Mouse (Mus musculus): ENCODE measurements around the gene Ccdc28b. TPM values are rescaled to one million over a fixed set of nuclear protein-coding genes. Genes with fewer than 3 reads are reported as not detected.

Ccdc28b gene
- polyA plus RNA-seq (2015; fragmentation: Nextera tagmentation; extraction: Ambion mirVana) = 140 and 143 TPM in 2 replicates

DNA sequence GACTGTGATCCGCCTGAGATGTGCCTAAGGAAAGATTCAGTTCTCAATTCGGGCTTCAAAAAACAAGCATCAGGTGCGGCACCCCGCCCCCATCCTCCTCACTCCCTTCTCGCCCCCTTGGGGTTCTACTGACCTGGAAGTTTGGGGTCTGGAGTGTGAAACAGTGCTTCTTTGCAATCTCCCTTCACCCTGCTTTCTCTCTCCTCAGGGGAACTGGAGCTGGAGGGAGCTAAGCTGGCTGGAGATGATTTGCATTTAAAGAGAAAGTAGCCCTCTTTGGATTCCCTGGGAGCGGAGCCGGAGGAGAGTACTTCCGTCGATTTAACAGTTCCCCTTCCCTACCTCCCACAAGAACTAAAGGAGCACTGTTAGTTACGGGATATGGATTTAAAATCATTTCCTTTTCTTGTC is at the start of gene Ccdc28b:
Gene Ccdc28b, minus strand, starts transcription at position 267 of the 411 bp plus-strand sequence.
- ATAC-seq (ENCODE audit: low read depth) = peak; percentile 55
- 0% methylated on average over 10 of the region's 10 CpGs for WGBS

DNA sequence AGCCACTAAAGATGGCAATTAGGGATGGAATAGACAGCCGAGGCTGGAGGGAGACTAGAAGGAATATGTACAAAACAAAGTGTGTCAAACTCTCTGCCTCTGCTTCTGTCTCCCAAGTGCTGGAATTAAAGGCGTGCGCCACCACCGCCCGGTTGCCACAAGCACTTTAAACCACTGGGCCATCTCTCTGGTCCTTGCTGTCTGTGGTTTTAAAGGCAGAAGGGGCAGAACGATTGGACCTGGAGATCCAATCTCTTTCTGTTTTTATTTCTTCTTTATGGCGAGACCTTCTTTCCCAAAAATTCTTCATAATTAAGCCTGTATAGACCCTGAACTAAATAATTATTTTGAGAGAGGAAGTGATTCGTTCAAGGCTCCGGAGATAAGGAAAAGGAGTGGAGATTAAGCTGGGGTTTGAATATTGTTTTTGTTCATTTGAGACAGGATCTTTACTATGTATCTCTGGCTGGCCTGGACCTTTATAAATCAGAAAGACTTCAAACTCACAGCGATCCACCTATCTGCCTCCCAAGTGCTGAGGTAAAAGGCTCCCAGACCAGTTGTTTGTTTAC is 49.2 kb upstream of the Ccdc28b start:
- H3K36me3 ChIP-seq = peaks cover 30% of the 10 kb centered on the region

More for the DNA sequence above, at the start of gene Ccdc28b:
- Histone ChIP-seq H3K9me3 (no peaks in the 10 kb centered on the region), H3K4me3 (peak within 1 kb of the TSS; percentile 73), H3K4me1 (replicated peaks) (peaks cover 47% of the 10 kb centered on the region), H3K4me2 (peak within 1 kb of the TSS; percentile 89), H3K27ac (replicated peaks) (peak within 1 kb of the TSS; percentile 94), H3K27me3 (no peaks in the 10 kb centered on the region), H3K36me3 (peaks cover 35% of the 10 kb centered on the region), H3K9ac (peak within 1 kb of the TSS; percentile 91)

DNA sequence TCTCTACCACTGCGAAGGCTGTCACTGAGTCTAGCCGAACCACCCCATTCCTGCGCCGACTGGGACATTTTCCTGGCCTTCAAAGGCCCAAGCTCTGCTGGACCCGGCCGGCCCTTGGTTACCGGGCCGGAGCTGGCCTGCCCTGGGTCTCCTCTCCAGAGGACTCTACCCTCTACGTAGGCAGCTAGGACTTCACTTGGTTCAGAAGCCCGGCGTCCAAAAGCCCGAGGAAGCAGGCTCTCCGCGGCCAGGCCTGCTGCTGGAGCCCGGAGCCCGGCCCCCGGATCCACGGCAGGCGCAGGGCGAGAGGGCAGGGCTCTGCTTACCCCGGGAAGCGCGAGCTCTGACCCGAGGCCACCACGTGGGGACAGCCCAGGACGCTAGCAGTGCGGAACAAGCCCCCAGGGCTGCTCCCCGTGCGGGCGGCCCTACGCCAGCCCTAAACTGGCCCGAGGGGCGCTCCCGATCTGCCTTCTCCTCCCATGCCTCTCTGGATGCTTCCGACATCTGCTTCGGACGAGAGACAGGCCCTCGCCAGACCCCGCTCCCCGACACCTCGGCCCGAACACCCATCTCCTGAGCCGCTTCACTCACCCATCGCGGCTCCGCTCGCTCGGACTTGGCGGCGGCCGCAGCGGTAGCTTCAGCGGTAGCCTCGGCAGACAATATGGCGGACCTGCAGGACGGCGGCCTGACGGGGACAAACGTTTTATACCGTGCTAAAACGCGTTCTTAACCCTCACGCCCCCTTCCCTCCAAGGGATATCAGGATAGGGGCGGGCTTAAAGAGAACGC is 48.5 kb upstream of the Ccdc28b start, which contains the start of gene Kpna6:
Gene Kpna6, minus strand, starts transcription at position 685 of the 795 bp plus-strand sequence.
- Histone ChIP-seq H3K27me3 (no peaks in the 10 kb centered on the region), H3K36me3 (peaks cover 25% of the 10 kb centered on the region), H3K4me1 (replicated peaks) (peaks cover 20% of the 10 kb centered on the region), H3K9ac (peak within 1 kb of the TSS; percentile 94), H3K4me2 (peak within 1 kb of the TSS; percentile 97), H3K4me3 (peak within 1 kb of the TSS; percentile 97), H3K9me3 (no peaks in the 10 kb centered on the region), H3K27ac (replicated peaks) (peak within 1 kb of the TSS; percentile 87)
- WGBS = under 1% methylated on average over 65 of the region's 65 CpGs
- ATAC-seq (ENCODE audit: low read depth) = peak; percentile 92

More for the DNA sequence above, 49.2 kb upstream of the Ccdc28b start:
- Histone ChIP-seq H3K9ac (peak overlapping the region; percentile 94), H3K4me3 (peak overlapping the region; percentile 97), H3K4me1 (replicated peaks) (peaks cover 20% of the 10 kb centered on the region), H3K9me3 (no peaks in the 10 kb centered on the region), H3K27me3 (no peaks in the 10 kb centered on the region), H3K27ac (replicated peaks) (peak overlapping the region; percentile 87), H3K4me2 (peak overlapping the region; percentile 97)
- ATAC-seq (ENCODE audit: low read depth) = no peak
- 11% methylated on average over 10 of the region's 10 CpGs for WGBS

DNA sequence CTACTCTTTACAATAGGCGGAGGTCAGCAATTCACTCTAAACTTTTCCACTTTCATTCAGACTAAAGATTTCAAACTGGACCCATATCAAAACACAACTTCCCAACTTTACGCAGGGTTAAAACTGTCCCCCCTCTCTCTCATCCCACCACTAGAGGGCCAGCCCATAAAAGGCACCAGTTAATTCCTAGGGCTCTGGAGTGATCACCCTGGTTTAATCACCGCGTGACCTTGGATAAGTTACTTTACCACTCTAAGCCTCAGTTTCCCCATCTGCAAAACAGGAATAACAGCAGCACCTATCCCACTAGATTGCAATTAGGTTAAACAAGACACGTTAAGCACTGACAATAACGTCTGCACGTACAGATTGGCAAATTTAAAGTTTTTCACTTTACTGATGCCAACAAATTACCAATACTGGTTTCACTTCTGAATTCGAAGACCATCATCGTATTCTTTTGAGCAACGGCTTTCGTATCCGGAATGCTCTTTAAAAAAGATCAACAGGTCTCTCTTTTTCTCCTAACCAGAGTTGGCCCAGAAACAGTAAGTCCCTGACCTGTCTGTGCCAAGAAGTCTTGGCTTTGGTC is 47.8 kb upstream of the Ccdc28b start:
- WGBS = 9% methylated on average over 12 of the region's 12 CpGs
- no peaks in the 10 kb centered on the region for H3K27me3 ChIP-seq
- no peaks in the 10 kb centered on the region for H3K9me3 ChIP-seq
- H3K27ac ChIP-seq (replicated peaks) = peak overlapping the region; percentile 87
- peak overlapping the region; percentile 97 for H3K4me2 ChIP-seq
- peaks cover 20% of the 10 kb centered on the region for H3K4me1 ChIP-seq (replicated peaks)
- ATAC-seq (ENCODE audit: low read depth) = no peak
- peak overlapping the region; percentile 97 for H3K4me3 ChIP-seq
- peaks cover 25% of the 10 kb centered on the region for H3K36me3 ChIP-seq
- peak overlapping the region; percentile 94 for H3K9ac ChIP-seq

- Histone ChIP-seq H3K4me1 (replicated peaks) (no peaks in the 10 kb centered on the region), H3K36me3 (peaks cover 62% of the 10 kb centered on the region), H3K9me3 (no peaks in the 10 kb centered on the region), H3K27me3 (no peaks in the 10 kb centered on the region), H3K9ac (no peak overlapping the region), H3K4me2 (no peak overlapping the region), H3K27ac (replicated peaks) (no peak overlapping the region), H3K4me3 (no peak overlapping the region)
- ATAC-seq (ENCODE audit: low read depth) = no peak
- 86% methylated on average over 3 of the region's 3 CpGs for WGBS
Measured at GRCm38 (mm10) chr4:129662255-129662813, 38.6 kb upstream of the Ccdc28b start.

- H3K36me3 ChIP-seq = peaks cover 62% of the 10 kb centered on the region
- H3K27ac ChIP-seq (replicated peaks) = no peak overlapping the region
- no peak overlapping the region for H3K4me2 ChIP-seq
- ATAC-seq (ENCODE audit: low read depth) = no peak
- H3K9me3 ChIP-seq = no peaks in the 10 kb centered on the region
- no peak overlapping the region for H3K4me3 ChIP-seq
- H3K4me1 ChIP-seq (replicated peaks) = no peaks in the 10 kb centered on the region
- H3K27me3 ChIP-seq = no peaks in the 10 kb centered on the region
- H3K9ac ChIP-seq = no peak overlapping the region
- 92% methylated on average over 3 of the region's 3 CpGs for WGBS
Measured at GRCm38 (mm10) chr4:129661584-129661983, 37.8 kb upstream of the Ccdc28b start.

- H3K9ac ChIP-seq = no peak overlapping the region
- H3K36me3 ChIP-seq = peaks cover 94% of the 10 kb centered on the region
- H3K4me2 ChIP-seq = no peak overlapping the region
- ATAC-seq (ENCODE audit: low read depth) = no peak
- H3K4me3 ChIP-seq = no peak overlapping the region
- no peaks in the 10 kb centered on the region for H3K9me3 ChIP-seq
- no peaks in the 10 kb centered on the region for H3K27me3 ChIP-seq
- no peaks in the 10 kb centered on the region for H3K4me1 ChIP-seq (replicated peaks)
- no peak overlapping the region for H3K27ac ChIP-seq (replicated peaks)
- WGBS = 92% methylated on average over 14 of the region's 14 CpGs
Measured at GRCm38 (mm10) chr4:129654770-129655169, 31.0 kb upstream of the Ccdc28b start.

GRCm38 (mm10) chr4:129650359-129650758 is 26.6 kb upstream of the Ccdc28b start:
- ATAC-seq (ENCODE audit: low read depth) = no peak
- no peaks in the 10 kb centered on the region for H3K27me3 ChIP-seq
- H3K27ac ChIP-seq (replicated peaks) = no peak overlapping the region
- H3K9me3 ChIP-seq = no peaks in the 10 kb centered on the region
- H3K4me3 ChIP-seq = no peak overlapping the region
- no peak overlapping the region for H3K9ac ChIP-seq
- H3K4me1 ChIP-seq (replicated peaks) = no peaks in the 10 kb centered on the region
- H3K4me2 ChIP-seq = no peak overlapping the region
- 94% methylated on average over 8 of the region's 8 CpGs for WGBS
- peaks cover 94% of the 10 kb centered on the region for H3K36me3 ChIP-seq

DNA sequence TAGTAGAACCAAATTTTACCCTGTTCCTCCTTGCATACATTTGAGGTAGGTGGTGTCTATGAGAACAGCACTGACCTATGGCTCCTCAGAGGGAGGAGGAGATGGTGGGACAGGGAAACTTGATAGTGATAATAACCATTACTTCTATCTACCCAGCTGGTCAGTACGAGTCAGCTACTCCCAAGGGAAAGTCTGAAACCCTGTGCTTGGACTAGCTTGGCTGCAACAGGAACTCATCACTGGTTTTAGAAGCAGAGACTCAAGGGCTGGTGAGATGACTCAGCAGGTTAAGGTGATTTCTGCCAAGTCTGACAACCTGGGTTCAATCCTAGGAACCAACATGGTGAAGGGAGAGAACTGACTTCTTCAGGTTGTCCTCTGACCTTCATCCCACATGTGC is 24.9 kb upstream of the Ccdc28b start:
- H3K9ac ChIP-seq = no peak overlapping the region
- no peak overlapping the region for H3K4me3 ChIP-seq
- H3K4me2 ChIP-seq = no peak overlapping the region
- H3K36me3 ChIP-seq = peaks cover 90% of the 10 kb centered on the region
- no peaks in the 10 kb centered on the region for H3K27me3 ChIP-seq
- H3K9me3 ChIP-seq = no peaks in the 10 kb centered on the region
- WGBS = 84% methylated on average over 1 of the region's 1 CpGs
- H3K27ac ChIP-seq (replicated peaks) = no peak overlapping the region
- ATAC-seq (ENCODE audit: low read depth) = no peak
- H3K4me1 ChIP-seq (replicated peaks) = no peaks in the 10 kb centered on the region

DNA sequence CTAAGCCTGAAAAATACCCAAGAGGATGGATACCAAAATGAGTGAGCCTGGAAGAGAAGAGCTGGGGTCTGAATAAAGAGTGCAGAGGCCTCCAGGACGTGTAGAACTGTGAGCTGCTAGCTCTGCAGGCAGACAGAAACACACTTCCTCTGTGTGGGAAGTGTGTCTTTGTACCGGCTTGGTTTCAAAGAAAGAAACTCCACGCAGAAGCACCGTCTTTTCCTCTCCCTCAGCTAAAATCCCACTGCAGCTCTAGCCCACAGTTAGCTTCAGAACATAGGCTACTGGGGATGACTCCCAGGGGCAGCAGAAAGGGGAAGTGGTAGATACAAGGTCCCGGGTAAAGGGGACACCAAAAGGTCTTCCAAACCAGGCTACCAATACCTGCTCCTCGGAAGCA is 21.5 kb upstream of the Ccdc28b start:
- Histone ChIP-seq H3K4me2 (no peak overlapping the region), H3K27me3 (no peaks in the 10 kb centered on the region), H3K27ac (replicated peaks) (no peak overlapping the region), H3K4me3 (no peak overlapping the region), H3K4me1 (replicated peaks) (peaks cover 7% of the 10 kb centered on the region), H3K36me3 (peaks cover 61% of the 10 kb centered on the region), H3K9me3 (no peaks in the 10 kb centered on the region), H3K9ac (no peak overlapping the region)
- ATAC-seq (ENCODE audit: low read depth) = no peak
- 92% methylated on average over 6 of the region's 6 CpGs for WGBS

GRCm38 (mm10) chr4:129641756-129642155 is 18.0 kb upstream of the Ccdc28b start:
- Histone ChIP-seq H3K27me3 (no peaks in the 10 kb centered on the region), H3K27ac (replicated peaks) (no peak overlapping the region), H3K36me3 (peaks cover 50% of the 10 kb centered on the region), H3K4me2 (peak overlapping the region; percentile 73), H3K4me1 (replicated peaks) (peaks cover 37% of the 10 kb centered on the region), H3K4me3 (peak overlapping the region; percentile 55; the same call in 1 of the 2 replicates), H3K9me3 (no peaks in the 10 kb centered on the region), H3K9ac (peak overlapping the region; percentile 41; the same call in 1 of the 2 replicates)
- WGBS = 36% methylated on average over 5 of the region's 5 CpGs
- no peak for ATAC-seq (ENCODE audit: low read depth)

All from neural tube, embryonic 13.5 days (tissue).